Mouse (Mus musculus) hindbrain, embryonic 16.5 days (tissue): Measurements from ENCODE around the gene Gm4303. TPM values are rescaled to one million over a fixed set of nuclear protein-coding genes. Genes with fewer than 3 reads are reported as not detected.
"Not testable (repeated sequence)": the region's sequence is repeated elsewhere in the genome, so short reads cannot be mapped to it uniquely, and the experiment has no call there.

Experiments
- ATAC-seq: fragments of 200-750 bp; cut with Nextera tagmentation; 2 replicates; pipeline ENCODE4 v1.8.0; 2017; ENCODE audit warnings: moderate TSS enrichment, moderate library complexity
- H3K27ac ChIP-seq: fragments of 300-500 bp; sonication (generic); 2 replicates; pipeline ENCODE4 v1.5.1; 2014; ENCODE audit warnings: low read depth, mild to moderate bottlenecking, control low read depth, low read length, moderate library complexity
- H3K27me3 ChIP-seq: fragments of 300-500 bp; sonication (generic); replicated peaks from 2 replicates; pipeline ENCODE4 v1.6.1; 2014; ENCODE audit warnings: low read length; ENCODE audit not compliant: control insufficient read depth, insufficient read depth
- H3K36me3 ChIP-seq: fragments of 300-500 bp; sonication (generic); 2 replicates; pipeline ENCODE4 v1.6.1; 2014; ENCODE audit warnings: mild to moderate bottlenecking, low read length, moderate library complexity, mixed read lengths; ENCODE audit not compliant: control insufficient read depth, insufficient read depth
- H3K4me1 ChIP-seq: fragments of 300-500 bp; sonication (generic); 2 replicates; pipeline ENCODE4 v1.6.1; 2014; ENCODE audit warnings: low read depth, low read length; ENCODE audit not compliant: control insufficient read depth, insufficient read depth
- H3K4me2 ChIP-seq: fragments of 300-500 bp; sonication (generic); 2 replicates; pipeline ENCODE4 v1.6.1; 2014; ENCODE audit warnings: mild to moderate bottlenecking, low read length, control low read depth, moderate library complexity
- H3K4me3 ChIP-seq: fragments of 300-500 bp; sonication (generic); 2 replicates; pipeline ENCODE4 v1.5.1; 2014; ENCODE audit warnings: mild to moderate bottlenecking, low read length, control low read depth, moderate library complexity
- H3K9ac ChIP-seq: fragments of 300-500 bp; sonication (generic); 2 replicates; pipeline ENCODE4 v1.6.1; 2014; ENCODE audit warnings: low read depth, mild to moderate bottlenecking, control low read depth, low read length, moderate library complexity
- H3K9me3 ChIP-seq: fragments of 300-500 bp; sonication (generic); 2 replicates; pipeline ENCODE4 v1.6.1; 2014; ENCODE audit warnings: mild to moderate bottlenecking, low read length, moderate library complexity; ENCODE audit not compliant: control insufficient read depth
- WGBS: fragments of 180-500 bp; shearing (Covaris S2); extraction: QIAGEN DNeasy Blood & Tissue Kit; methylation state at CpG from one replicate; pipeline ENCODE4 v1.1.7; 2014; 5-methylcytosine and 5-hydroxymethylcytosine counted together
- polyA plus RNA-seq: library from polyadenylated mRNA; unstranded; fragments of >200 nt; fragmentation: Nextera tagmentation; extraction: Ambion mirVana; gene quantifications from 2 replicates; pipeline ENCODE4 v1.2.1, GENCODE M21; 2015

Gene Gm4303
- not detected in 2 replicates for polyA plus RNA-seq

DNA sequence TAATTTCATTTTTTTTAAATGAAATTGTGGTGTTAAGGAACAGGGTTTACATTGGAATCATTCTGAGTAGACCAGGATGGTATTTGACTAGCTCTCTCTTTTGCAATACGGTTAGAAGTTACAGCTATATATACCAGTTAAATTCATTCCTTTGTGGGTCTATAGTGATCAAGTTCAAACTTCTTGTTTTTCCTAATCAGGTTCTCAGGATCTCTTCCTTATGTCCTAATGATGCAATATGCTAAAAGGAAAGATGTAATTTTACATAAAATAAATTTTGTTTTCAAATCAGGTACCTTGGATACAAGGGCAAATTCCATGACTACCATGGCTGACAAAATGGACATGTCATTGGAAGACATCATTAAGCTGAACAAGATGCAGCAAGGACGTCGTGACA lies at the start of gene Gm4303:
Gm4303 (plus strand) TSS at position 301 of the 400 bp plus-strand sequence.
- H3K9me3 ChIP-seq, H3K9ac ChIP-seq, H3K27ac ChIP-seq, H3K4me3 ChIP-seq, H3K4me1 ChIP-seq, H3K36me3 ChIP-seq, H3K4me2 ChIP-seq, H3K27me3 ChIP-seq, ATAC-seq: not testable (repeated sequence)
- WGBS: no CpG with 5 or more reads among the region's 3 CpGs

DNA sequence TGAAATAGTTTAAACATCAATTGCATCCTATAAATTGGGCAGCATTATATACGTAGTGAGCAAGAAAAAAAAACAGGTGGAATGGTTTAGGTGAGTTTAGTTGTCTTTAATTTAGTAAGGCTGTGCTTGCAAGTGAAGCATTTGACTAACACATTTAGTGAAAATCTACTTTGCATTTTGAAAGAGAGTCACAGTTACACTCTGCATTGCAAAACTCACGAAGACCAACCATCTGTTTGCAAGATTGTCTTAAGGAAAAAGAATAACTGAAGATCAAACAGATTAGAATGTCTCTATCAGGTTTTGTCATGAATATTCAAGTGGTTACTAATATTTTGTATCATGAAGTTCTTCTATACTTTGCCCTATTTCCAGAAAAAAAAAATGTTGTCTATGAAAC lies 49.7 kb upstream of the Gm4303 start:
- H3K4me3 ChIP-seq: no peak overlapping the region
- no peaks in the 10 kb centered on the region for H3K36me3 ChIP-seq
- WGBS: 78% methylated on average over 2 of the region's 2 CpGs
- H3K27ac ChIP-seq: no peak overlapping the region
- no peaks in the 10 kb centered on the region for H3K27me3 ChIP-seq
- ATAC-seq: no peak
- H3K4me1 ChIP-seq: no peaks in the 10 kb centered on the region
- H3K9ac ChIP-seq: no peak overlapping the region
- no peaks in the 10 kb centered on the region for H3K9me3 ChIP-seq
- no peak overlapping the region for H3K4me2 ChIP-seq

DNA sequence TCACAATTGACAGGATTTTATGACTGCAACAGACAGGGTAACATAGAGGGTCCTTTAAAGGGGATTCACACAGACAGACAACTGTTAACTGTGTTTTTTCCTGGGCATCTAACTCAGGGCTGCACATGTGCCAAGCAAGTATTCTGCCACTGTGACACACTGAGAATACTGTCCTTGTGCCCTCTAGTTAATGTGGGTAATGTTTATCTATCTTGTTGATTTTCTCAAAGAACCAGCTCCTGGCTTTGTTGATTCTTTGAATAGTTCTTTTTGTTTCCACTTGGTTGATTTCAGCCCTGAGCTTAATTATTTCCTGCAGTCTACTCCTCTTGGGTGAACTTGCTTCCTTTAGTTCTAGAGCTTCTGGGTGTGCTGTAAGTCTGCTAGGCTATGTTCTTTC lies 45.7 kb upstream of the Gm4303 start:
- not testable (repeated sequence) for ATAC-seq, H3K27me3 ChIP-seq, H3K9me3 ChIP-seq, H3K27ac ChIP-seq, H3K36me3 ChIP-seq, H3K4me1 ChIP-seq, H3K9ac ChIP-seq, H3K4me3 ChIP-seq, H3K4me2 ChIP-seq

DNA sequence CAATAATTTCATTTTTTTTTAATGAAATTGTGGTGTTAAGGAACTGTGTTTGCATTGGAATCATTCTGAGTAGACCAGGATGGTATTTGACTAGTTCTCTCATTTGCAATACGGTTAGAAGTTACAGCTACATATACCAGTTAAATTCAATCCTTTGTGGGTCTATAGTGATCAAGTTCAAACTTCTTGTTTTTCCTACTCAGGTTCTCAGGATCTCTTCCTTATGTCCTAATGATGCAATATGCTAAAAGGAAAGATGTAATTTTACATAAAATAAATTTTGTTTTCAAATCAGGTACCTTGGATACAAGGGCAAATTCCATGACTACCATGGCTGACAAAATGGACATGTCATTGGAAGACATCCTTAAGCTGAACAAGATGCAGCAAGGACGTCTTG lies 10.4 kb upstream of the Gm4303 start, which contains the start of gene Gm4301:
Gm4301 (plus strand) TSS at position 301 of the 400 bp plus-strand sequence.
- no CpG with 5 or more reads among the region's 2 CpGs for WGBS

DNA sequence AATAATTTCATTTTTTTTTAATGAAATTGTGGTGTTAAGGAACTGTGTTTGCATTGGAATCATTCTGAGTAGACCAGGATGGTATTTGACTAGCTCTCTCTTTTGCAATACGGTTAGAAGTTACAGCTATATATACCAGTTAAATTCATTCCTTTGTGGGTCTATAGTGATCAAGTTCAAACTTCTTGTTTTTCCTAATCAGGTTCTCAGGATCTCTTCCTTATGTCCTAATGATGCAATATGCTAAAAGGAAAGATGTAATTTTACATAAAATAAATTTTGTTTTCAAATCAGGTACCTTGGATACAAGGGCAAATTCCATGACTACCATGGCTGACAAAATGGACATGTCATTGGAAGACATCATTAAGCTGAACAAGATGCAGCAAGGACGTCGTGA lies 5.2 kb upstream of the Gm4303 start, which contains the start of gene Gm4302:
Gm4302 (plus strand) TSS at position 301 of the 400 bp plus-strand sequence.
- ATAC-seq, H3K36me3 ChIP-seq, H3K27ac ChIP-seq, H3K4me3 ChIP-seq, H3K27me3 ChIP-seq, H3K4me2 ChIP-seq, H3K9ac ChIP-seq, H3K4me1 ChIP-seq, H3K9me3 ChIP-seq: not testable (repeated sequence)
- WGBS: no CpG with 5 or more reads among the region's 3 CpGs

More for the DNA sequence above, 10.4 kb upstream of the Gm4303 start, which contains the start of gene Gm4301:
- H3K27ac ChIP-seq, H3K4me2 ChIP-seq, H3K36me3 ChIP-seq, H3K9me3 ChIP-seq, ATAC-seq, H3K9ac ChIP-seq, H3K4me1 ChIP-seq, H3K4me3 ChIP-seq, H3K27me3 ChIP-seq: not testable (repeated sequence)

DNA sequence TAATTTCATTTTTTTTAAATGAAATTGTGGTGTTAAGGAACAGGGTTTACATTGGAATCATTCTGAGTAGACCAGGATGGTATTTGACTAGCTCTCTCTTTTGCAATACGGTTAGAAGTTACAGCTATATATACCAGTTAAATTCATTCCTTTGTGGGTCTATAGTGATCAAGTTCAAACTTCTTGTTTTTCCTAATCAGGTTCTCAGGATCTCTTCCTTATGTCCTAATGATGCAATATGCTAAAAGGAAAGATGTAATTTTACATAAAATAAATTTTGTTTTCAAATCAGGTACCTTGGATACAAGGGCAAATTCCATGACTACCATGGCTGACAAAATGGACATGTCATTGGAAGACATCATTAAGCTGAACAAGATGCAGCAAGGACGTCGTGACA lies 5.0 kb downstream of the Gm4303 start, which contains the start of gene Gm4305:
Gm4305 (plus strand) TSS at position 301 of the 400 bp plus-strand sequence.
- not testable (repeated sequence) for H3K27me3 ChIP-seq, ATAC-seq, H3K27ac ChIP-seq, H3K36me3 ChIP-seq, H3K4me2 ChIP-seq, H3K9ac ChIP-seq, H3K4me1 ChIP-seq, H3K9me3 ChIP-seq, H3K4me3 ChIP-seq
- WGBS: no CpG with 5 or more reads among the region's 3 CpGs

DNA sequence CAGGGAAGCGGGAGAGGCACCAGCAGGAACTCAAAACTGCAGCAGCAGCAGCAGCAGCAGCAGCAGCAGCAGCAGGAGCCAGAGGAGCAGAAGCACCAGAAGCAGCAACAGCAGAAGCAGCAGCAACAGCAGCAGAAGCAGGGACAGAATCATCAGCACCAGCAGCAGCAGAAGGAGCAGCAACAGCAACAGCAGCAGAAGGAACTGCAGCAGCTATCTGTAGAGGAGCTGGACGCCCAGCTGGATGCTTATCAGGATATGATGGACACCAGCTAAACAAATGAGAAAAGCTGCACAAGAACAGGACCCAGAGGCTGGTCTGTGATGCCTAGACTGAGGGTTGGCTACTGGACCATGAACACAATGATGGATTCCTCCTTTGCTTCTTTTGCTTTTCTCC lies 11.1 kb downstream of the Gm4303 start:
- H3K4me1 ChIP-seq, H3K9ac ChIP-seq, H3K36me3 ChIP-seq, ATAC-seq, H3K4me3 ChIP-seq, H3K9me3 ChIP-seq, H3K27me3 ChIP-seq, H3K4me2 ChIP-seq, H3K27ac ChIP-seq: not testable (repeated sequence)
- WGBS: 69% methylated on average over 1 of the region's 2 CpGs

DNA sequence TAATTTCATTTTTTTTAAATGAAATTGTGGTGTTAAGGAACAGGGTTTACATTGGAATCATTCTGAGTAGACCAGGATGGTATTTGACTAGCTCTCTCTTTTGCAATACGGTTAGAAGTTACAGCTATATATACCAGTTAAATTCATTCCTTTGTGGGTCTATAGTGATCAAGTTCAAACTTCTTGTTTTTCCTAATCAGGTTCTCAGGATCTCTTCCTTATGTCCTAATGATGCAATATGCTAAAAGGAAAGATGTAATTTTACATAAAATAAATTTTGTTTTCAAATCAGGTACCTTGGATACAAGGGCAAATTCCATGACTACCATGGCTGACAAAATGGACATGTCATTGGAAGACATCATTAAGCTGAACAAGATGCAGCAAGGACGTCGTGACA lies 15.3 kb downstream of the Gm4303 start, which contains the start of gene Gm4307:
Gm4307 (plus strand) TSS at position 301 of the 400 bp plus-strand sequence.
- H3K4me2 ChIP-seq, H3K36me3 ChIP-seq, H3K4me3 ChIP-seq, H3K9me3 ChIP-seq, H3K27ac ChIP-seq, H3K27me3 ChIP-seq, ATAC-seq, H3K9ac ChIP-seq, H3K4me1 ChIP-seq: not testable (repeated sequence)
- WGBS: no CpG with 5 or more reads among the region's 3 CpGs

DNA sequence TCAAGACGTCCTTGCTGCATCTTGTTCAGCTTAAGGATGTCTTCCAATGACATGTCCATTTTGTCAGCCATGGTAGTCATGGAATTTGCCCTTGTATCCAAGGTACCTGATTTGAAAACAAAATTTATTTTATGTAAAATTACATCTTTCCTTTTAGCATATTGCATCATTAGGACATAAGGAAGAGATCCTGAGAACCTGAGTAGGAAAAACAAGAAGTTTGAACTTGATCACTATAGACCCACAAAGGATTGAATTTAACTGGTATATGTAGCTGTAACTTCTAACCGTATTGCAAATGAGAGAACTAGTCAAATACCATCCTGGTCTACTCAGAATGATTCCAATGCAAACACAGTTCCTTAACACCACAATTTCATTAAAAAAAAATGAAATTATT lies 36.7 kb downstream of the Gm4303 start, which contains the start of gene Gm4312:
Gm4312 (minus strand) TSS at position 101 of the 400 bp plus-strand sequence.
- H3K9me3 ChIP-seq, H3K9ac ChIP-seq, H3K27ac ChIP-seq, H3K27me3 ChIP-seq, H3K4me2 ChIP-seq, H3K4me3 ChIP-seq, ATAC-seq, H3K36me3 ChIP-seq, H3K4me1 ChIP-seq: not testable (repeated sequence)
- WGBS: no CpG with 5 or more reads among the region's 2 CpGs
